Mouse (Mus musculus): Measurements from ENCODE around the gene Ube2m.

DNA sequence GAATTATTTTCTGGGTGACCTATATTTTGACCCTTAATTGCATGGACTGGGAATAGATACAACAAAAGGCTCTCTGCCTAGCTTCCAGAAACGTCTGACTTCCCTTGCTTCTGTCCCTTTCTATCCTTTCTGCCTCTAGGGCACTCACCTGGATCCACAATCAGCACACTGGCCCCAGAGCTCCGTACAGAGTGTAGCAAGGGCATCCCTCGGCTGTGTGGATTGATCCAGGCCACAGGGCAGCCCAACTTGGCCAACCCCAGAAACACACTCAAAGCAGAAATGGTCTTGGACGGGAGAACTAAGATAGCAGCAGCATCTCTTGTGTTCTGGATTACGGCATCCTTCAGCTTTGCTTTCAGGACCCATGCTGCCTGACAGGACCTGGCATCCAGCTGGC is 40.8 kb downstream of the Ube2m start:
- TF ChIP-seq CTCF (IDR thresholded peaks at IDR 0.05; ENCODE audit: low read depth), result no peak
- no peak for TF ChIP-seq EP300 (optimal IDR thresholded peaks at IDR 0.05)
